In genomic region chr8:126532284-126532974, GRCm38 (mm10) we compare ENCODE assay signal across 15 mouse cellular contexts. TPM values are rescaled to one million over a fixed set of nuclear protein-coding genes. Genes with fewer than 3 reads are reported as not detected.
DNase-seq lines count a peak whose midpoint lies in the region; ATAC-seq lines count a peak whose summit lies in the region.
"Had no signal": no experiment of that assay in that cellular context is flagged by ENCODE, and none has a peak within 500 bp of the region (broad histone marks: within the 10 kb centered on the region; RNA-seq: fewer than 3 reads in every experiment).

No protein-coding gene starts in this region.

- no peaks in the 10 kb centered on the region for H3K27me3 ChIP-seq in kidney, embryonic 14.5 days (ENCODE audit: control insufficient read depth, insufficient read depth, low read length)
- no peaks in the 10 kb centered on the region for H3K27me3 ChIP-seq in midbrain, embryonic 15.5 days (replicated peaks)
- H3K27me3 ChIP-seq: forebrain, embryonic 15.5 days; liver, embryonic 15.5 days; neural tube, embryonic 12.5 days; stomach, embryonic 15.5 days had no signal

- H3K4me2 ChIP-seq in kidney, embryonic 14.5 days (replicated peaks; ENCODE audit: low read depth, low read length), result no peak overlapping the region
- no peak overlapping the region for H3K4me2 ChIP-seq in midbrain, embryonic 15.5 days
- H3K4me2 ChIP-seq: forebrain, embryonic 15.5 days; liver, embryonic 15.5 days; neural tube, embryonic 12.5 days; stomach, embryonic 15.5 days had no signal

- DNase-seq in cerebellum, adult 11-12 months, result peak; percentile 53
- no peak for DNase-seq in cerebellum, postnatal 14 days
- DNase-seq in kidney, adult 8-10 months, result no peak
- DNase-seq in MN1 (ENCODE audit: low spot score), result peak; percentile 71
- DNase-seq in fibroblast of lung, adult 2 months (ENCODE audit: low read depth), result peak; percentile 76
- DNase-seq: B cell, adult 2 months; right cerebral cortex, adult 18-20 months had no signal

- no peak overlapping the region for H3K27ac ChIP-seq in kidney, embryonic 14.5 days (ENCODE audit: low read depth, low read length)
- H3K27ac ChIP-seq in midbrain, embryonic 15.5 days, result no peak overlapping the region
- H3K27ac ChIP-seq: forebrain, embryonic 15.5 days; liver, embryonic 15.5 days; neural tube, embryonic 12.5 days had no signal

- H3K9ac ChIP-seq in kidney, embryonic 14.5 days (ENCODE audit: low read depth, low read length), result no peak overlapping the region
- no peak overlapping the region for H3K9ac ChIP-seq in midbrain, embryonic 15.5 days
- H3K9ac ChIP-seq: forebrain, embryonic 15.5 days; liver, embryonic 15.5 days; neural tube, embryonic 12.5 days; stomach, embryonic 15.5 days had no signal

- no peaks in the 10 kb centered on the region for H3K9me3 ChIP-seq in kidney, embryonic 14.5 days (ENCODE audit: control insufficient read depth, low read length)
- H3K9me3 ChIP-seq in midbrain, embryonic 15.5 days, result no peaks in the 10 kb centered on the region
- H3K9me3 ChIP-seq: forebrain, embryonic 15.5 days; liver, embryonic 15.5 days; neural tube, embryonic 12.5 days; stomach, embryonic 15.5 days had no signal

- 19% methylated on average over 7 of the region's 7 CpGs for WGBS in kidney, embryonic 14.5 days
- WGBS in midbrain, embryonic 15.5 days, result 36% methylated on average over 7 of the region's 7 CpGs

- ATAC-seq in kidney, embryonic 14.5 days (ENCODE audit: low FRiP score, low TSS enrichment), result 0 out of 2 replicates have a peak, but pooled peaks have one; percentile 28
- ATAC-seq in monocyte, adult 5-6 weeks (replicated peaks; ENCODE audit: insufficient number of reproducible peaks, low FRiP score, low TSS enrichment, poor library complexity, severe bottlenecking), result no peak
- ATAC-seq in midbrain, embryonic 15.5 days (replicated peaks), result no peak
- ATAC-seq: forebrain, embryonic 15.5 days had no signal

- peaks cover 24% of the 10 kb centered on the region for H3K4me1 ChIP-seq in kidney, embryonic 14.5 days (ENCODE audit: control insufficient read depth, insufficient read depth, low read length)
- H3K4me1 ChIP-seq in midbrain, embryonic 15.5 days, result peaks cover 22% of the 10 kb centered on the region

- no peaks in the 10 kb centered on the region for H3K36me3 ChIP-seq in kidney, embryonic 14.5 days (ENCODE audit: control insufficient read depth, insufficient read depth, low read length)
- no peaks in the 10 kb centered on the region for H3K36me3 ChIP-seq in midbrain, embryonic 15.5 days (replicated peaks)
- H3K36me3 ChIP-seq: forebrain, embryonic 15.5 days; liver, embryonic 15.5 days; neural tube, embryonic 12.5 days; stomach, embryonic 15.5 days had no signal

- H3K4me3 ChIP-seq in kidney, embryonic 14.5 days (ENCODE audit: low read length), result no peak overlapping the region
- no peak overlapping the region for H3K4me3 ChIP-seq in midbrain, embryonic 15.5 days
- H3K4me3 ChIP-seq: forebrain, embryonic 15.5 days; heart, adult 2 months; liver, embryonic 15.5 days; neural tube, embryonic 12.5 days; stomach, embryonic 15.5 days had no signal

RNA-seq across cellular contexts. Expression of gene Tarbp1, which starts 57.6 kb away (rescaled TPM):
- 3.3 and 6.3 TPM in 2 replicates for polyA plus RNA-seq in kidney, embryonic 14.5 days (2014; fragmentation: Nextera tagmentation; extraction: Ambion mirVana)
- total RNA-seq in monocyte, adult 5-6 weeks (2017), result 0.11 to 0.76 TPM (median 0.58 TPM) in 3 replicates
- polyA plus RNA-seq in midbrain, embryonic 15.5 days (2015; fragmentation: Nextera tagmentation; extraction: Ambion mirVana), result 1.5 and 1.8 TPM in 2 replicates

Comparison
In these comparisons a context has a peak if more than half of its experiments do, and no peak if none do; other contexts are left out.
1. DNase-seq: peak in cerebellum, adult 11-12 months (single experiment), MN1 (single experiment) and fibroblast of lung, adult 2 months (single experiment); none in cerebellum, postnatal 14 days (0 of 2) and kidney, adult 8-10 months (0 of 2).